Mouse (Mus musculus): ENCODE data around the gene Loxl4. TPM values are rescaled to one million over a fixed set of nuclear protein-coding genes. Genes with fewer than 3 reads are reported as not detected.

The Loxl4 gene
- total RNA-seq, 2 experiments from 2014 or later = 0.15 to 0.35 TPM

DNA sequence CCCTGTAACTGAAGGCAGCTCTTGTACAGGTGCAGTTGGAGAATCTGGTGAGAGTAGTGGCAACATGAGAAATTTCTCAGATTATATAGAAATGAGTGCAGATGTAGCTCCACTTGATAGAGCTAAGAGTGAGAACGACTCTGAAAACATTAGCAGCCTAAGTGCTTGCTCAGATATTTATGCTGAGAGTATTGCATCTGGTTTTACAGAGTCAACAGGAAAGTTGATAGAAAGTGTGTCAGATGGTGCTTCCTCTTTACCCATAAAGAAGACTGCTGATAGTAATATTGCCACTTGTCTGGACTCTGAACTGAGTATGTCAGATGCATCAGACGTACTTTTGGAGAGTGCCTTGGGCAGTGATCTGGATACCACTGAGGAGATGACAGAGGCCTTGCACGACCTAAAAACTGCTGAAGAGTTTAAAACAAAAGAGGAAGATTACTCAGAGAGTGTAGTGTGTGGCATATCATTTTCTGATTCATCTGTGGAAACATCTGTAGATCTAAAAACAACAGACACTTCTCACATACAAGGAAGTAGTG is 48.8 kb downstream of the Loxl4 start:
- DNase-seq = no peak

DNA sequence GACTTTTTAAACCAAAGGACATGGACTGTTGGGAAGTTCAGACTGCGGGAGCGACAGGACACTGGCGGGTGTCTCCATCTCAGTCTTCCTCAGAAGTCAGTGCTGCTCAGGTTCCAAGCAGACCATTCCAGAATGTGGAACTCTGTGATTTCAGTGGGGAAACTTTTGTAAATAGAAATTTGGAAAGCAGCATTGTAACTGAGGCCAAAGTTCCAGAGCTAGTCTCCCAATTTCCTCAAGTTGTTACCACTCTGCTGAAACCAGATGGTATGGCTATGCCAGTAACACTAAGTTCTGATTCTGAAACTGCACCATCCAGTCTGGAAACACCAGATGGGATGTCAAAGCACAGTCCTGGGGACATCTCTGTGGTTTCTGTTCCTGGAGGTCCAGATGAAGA is 49.6 kb downstream of the Loxl4 start:
- DNase-seq = no peak

DNA sequence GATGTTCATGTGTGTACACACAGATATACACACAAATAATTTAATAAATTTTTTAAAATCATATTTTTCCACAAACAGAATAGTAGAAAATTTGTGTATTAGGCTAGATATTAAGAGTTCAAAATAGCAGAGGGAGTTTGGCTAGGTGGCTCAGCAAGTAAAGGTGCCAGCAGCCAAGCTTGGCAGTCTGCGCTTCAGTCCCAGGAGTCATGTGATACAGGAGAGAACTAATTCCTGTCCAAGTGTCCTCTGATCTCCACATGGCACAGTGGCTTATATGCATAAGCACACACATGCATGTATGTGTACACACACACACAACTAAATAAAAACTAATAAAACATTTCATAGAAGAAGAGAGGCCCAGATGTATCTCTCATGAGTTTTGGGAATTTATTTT is 50.6 kb downstream of the Loxl4 start:
- DNase-seq = no peak

DNA sequence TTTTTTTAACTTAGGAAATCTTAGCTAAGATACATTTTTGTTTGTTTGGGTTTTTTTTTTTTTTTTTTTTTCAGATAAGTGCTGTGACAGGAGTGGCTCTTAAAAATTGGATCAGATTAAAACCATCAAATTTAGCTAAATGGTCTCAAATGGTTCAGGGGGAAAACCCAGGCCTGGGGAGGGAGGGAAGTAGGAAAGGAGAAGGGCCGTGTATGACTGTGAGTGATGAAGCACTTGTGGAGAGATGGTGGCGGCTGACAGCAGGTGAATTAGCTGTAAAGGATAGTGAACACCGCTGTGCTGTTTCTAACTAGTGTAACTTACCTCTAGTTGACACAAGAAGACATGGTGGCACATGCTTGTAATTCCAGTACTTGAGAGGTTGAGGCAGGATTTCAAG is 53.9 kb downstream of the Loxl4 start:
- no peak for DNase-seq

Other genes starting within 250 kb of the Loxl4 start
- gene Crtac1, start 181.0 kb downstream of the Loxl4 start, total RNA-seq (2021) = 100 to 1,000 TPM in 1 of 2 experiments, 10 to 100 TPM in 1; 85.5 to 105 TPM
- 10 to 100 TPM; 23.8 to 24.5 TPM for gene R3hcc1l, start 94.1 kb downstream of the Loxl4 start, total RNA-seq (2021)
- 1 to 10 TPM; 2.6 to 3.0 TPM for gene Pyroxd2, start 140.0 kb upstream of the Loxl4 start, total RNA-seq (2021)
- 10 to 100 TPM; 11.4 to 12.2 TPM for gene Hps1, start 167.2 kb upstream of the Loxl4 start, total RNA-seq (2021)